Mouse (Mus musculus) embryonic fibroblast, embryonic 13.5 days (primary cell): ENCODE measurements around the gene Olfr38. TPM values are rescaled to one million over a fixed set of nuclear protein-coding genes. Genes with fewer than 3 reads are reported as not detected.

Experiments used
- H3K27ac ChIP-seq: 2 replicates; pipeline ENCODE4 v1.5.1; 2012; ENCODE audit warnings: low read length, control low read depth, inconsistent platforms; ENCODE audit not compliant: insufficient read depth
- H3K4me1 ChIP-seq: 2 replicates; pipeline ENCODE4 v1.6.1; 2011; ENCODE audit warnings: low read length; ENCODE audit not compliant: control insufficient read depth, insufficient read depth
- H3K4me3 ChIP-seq: 2 replicates; pipeline ENCODE4 v1.5.1; 2011; ENCODE audit warnings: mild to moderate bottlenecking, control low read depth, low read length; ENCODE audit not compliant: insufficient read depth
- CTCF ChIP-seq: IDR thresholded peaks from 2 replicates; pipeline ENCODE4 v1.5.1; 2011; ENCODE audit warnings: mild to moderate bottlenecking, control low read depth, low read length, moderate library complexity, borderline replicate concordance; ENCODE audit not compliant: insufficient read depth
- POLR2A ChIP-seq: IDR thresholded peaks from 2 replicates; pipeline ENCODE4 v1.6.1; 2011; ENCODE audit warnings: low read depth, mild to moderate bottlenecking, control low read depth, low read length, moderate library complexity
- polyA plus RNA-seq: library from polyadenylated mRNA; stranded (reverse); fragments of >200 nt; gene quantifications from 2 replicates; pipeline ENCODE4 v1.2.4, GENCODE M21; 2011; ENCODE audit warnings: low read depth; ENCODE audit not compliant: missing spikeins, insufficient read length

Olfr38 gene
- polyA plus RNA-seq, 1 experiment = not detected

DNA sequence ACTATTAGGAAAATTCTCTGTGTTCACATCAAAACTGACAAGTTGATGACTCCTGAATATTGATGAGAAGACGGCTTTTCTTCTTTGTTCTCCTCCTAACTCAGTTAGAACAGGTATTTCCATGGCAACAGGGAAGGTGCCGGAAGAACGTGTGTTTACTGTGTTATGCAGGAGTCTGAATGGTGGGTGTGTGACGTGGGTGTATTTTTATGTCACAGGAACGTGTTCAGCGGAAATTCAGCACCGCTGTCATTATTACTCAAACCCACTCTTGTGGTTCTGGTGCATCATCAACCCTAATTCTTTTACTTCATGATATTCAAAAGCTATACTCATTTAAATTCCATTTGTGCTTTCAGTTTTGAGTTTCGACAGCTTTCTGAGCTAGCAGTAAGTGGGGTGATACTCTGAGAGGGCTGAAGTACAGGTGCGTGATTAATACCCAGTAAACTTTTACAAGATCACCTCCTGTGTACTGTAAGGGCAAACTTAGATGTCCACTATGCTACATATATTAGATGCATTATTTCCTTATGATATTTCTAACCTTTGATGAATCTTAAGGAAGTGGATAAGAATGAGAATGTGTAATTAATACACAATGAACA lies 34.8 kb downstream of the Olfr38 start:
- Histone ChIP-seq H3K4me1 (no peaks in the 10 kb centered on the region), H3K27ac (no peak overlapping the region), H3K4me3 (no peak overlapping the region)
- TF ChIP-seq CTCF = no peak
- TF ChIP-seq POLR2A = no peak

DNA sequence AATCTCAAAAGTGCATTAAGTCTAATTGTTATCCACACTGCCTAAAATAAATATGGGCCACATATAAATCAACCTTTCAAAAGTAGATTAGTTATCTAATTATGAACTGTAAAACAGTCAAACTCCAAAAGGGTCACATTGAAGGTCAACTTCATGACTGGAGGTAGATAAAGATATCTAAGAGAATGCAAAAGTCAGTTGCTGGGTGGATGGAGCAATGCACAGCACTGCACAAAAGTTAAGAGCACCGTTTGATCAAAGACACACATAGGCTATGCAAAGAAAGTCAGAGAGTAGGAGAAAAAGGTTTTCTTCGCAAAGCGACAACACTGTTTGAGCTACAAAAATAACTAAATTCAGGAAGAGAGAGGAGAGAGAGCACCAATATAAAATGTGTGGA lies 38.8 kb downstream of the Olfr38 start:
- no peak overlapping the region for H3K27ac ChIP-seq
- H3K4me3 ChIP-seq = no peak overlapping the region
- TF ChIP-seq CTCF (no peak), POLR2A (no peak)
- H3K4me1 ChIP-seq = no peaks in the 10 kb centered on the region

GRCm38 (mm10) chr6:42811639-42812038 lies 55.4 kb downstream of the Olfr38 start, which contains the start of gene Olfr450:
Gene Olfr450, plus strand, starts transcription at chr6:42811939.
- no peaks in the 10 kb centered on the region for H3K4me1 ChIP-seq
- H3K27ac ChIP-seq = no peak within 1 kb of the TSS
- no peak within 1 kb of the TSS for H3K4me3 ChIP-seq
- TF ChIP-seq POLR2A (no peak), CTCF (no peak)

Other genes with a start within 250 kb of the Olfr38 start
- gene Olfr455, start 208.8 kb upstream of the Olfr38 start, polyA plus RNA-seq = not detected in 2 replicates
- not detected in 2 replicates for gene Tcaf3, start 158.7 kb upstream of the Olfr38 start, polyA plus RNA-seq
- gene Tcaf2, start 111.2 kb upstream of the Olfr38 start, polyA plus RNA-seq = 8.8 and 10.8 TPM in 2 replicates
- 70.1 and 78.0 TPM in 2 replicates for gene Tcaf1, start 46.3 kb upstream of the Olfr38 start, polyA plus RNA-seq
- not detected in 2 replicates for gene Olfr453, start 17.0 kb upstream of the Olfr38 start, polyA plus RNA-seq
- gene Olfr452, start 28.7 kb downstream of the Olfr38 start, polyA plus RNA-seq = not detected in 2 replicates
- gene Olfr450, start 55.5 kb downstream of the Olfr38 start, polyA plus RNA-seq = not detected in 2 replicates
- not detected in 2 replicates for gene Olfr449, start 78.0 kb downstream of the Olfr38 start, polyA plus RNA-seq
- not detected in 2 replicates for gene Olfr448, start 134.0 kb downstream of the Olfr38 start, polyA plus RNA-seq
- not detected in 2 replicates for gene Olfr447, start 152.5 kb downstream of the Olfr38 start, polyA plus RNA-seq
- not detected in 2 replicates for gene Olfr446, start 165.0 kb downstream of the Olfr38 start, polyA plus RNA-seq
- not detected in 2 replicates for gene Olfr444, start 192.7 kb downstream of the Olfr38 start, polyA plus RNA-seq